Mouse (Mus musculus) lung, embryonic 15.5 days (tissue): ENCODE data around the gene Gm49369. TPM values are rescaled to one million over a fixed set of nuclear protein-coding genes. Genes with fewer than 3 reads are reported as not detected.
A peak's percentile ranks its signal among the peaks of the same experiment; 100 is the strongest.

Source experiments
- ATAC-seq: fragments of 200-750 bp; cut with Nextera tagmentation; 2 replicates; pipeline ENCODE4 v1.8.0; 2017; ENCODE audit warnings: moderate number of reproducible peaks, borderline replicate concordance; ENCODE audit not compliant: low FRiP score, low TSS enrichment; ENCODE audit errors: extremely low read depth
- H3K27ac ChIP-seq: fragments of 300-500 bp; sonication (generic); 2 replicates; pipeline ENCODE4 v1.5.1; 2015; ENCODE audit warnings: moderate library complexity, mild to moderate bottlenecking, inconsistent platforms
- H3K27me3 ChIP-seq: fragments of 300-500 bp; sonication (generic); 2 replicates; pipeline ENCODE4 v1.6.1; 2015; ENCODE audit warnings: inconsistent platforms
- H3K36me3 ChIP-seq: fragments of 300-500 bp; sonication (generic); 2 replicates; pipeline ENCODE4 v1.6.1; 2015; ENCODE audit warnings: inconsistent platforms
- H3K4me1 ChIP-seq: fragments of 300-500 bp; sonication (generic); 2 replicates; pipeline ENCODE4 v1.6.1; 2015; ENCODE audit warnings: inconsistent platforms
- H3K4me2 ChIP-seq: fragments of 300-500 bp; sonication (generic); 2 replicates; pipeline ENCODE4 v1.6.1; 2015; ENCODE audit warnings: inconsistent platforms, mild to moderate bottlenecking, moderate library complexity
- H3K4me3 ChIP-seq: fragments of 300-500 bp; sonication (generic); 2 replicates; pipeline ENCODE4 v1.5.1; 2015; ENCODE audit warnings: mild to moderate bottlenecking, inconsistent platforms
- H3K9ac ChIP-seq: fragments of 300-500 bp; sonication (generic); 2 replicates; pipeline ENCODE4 v1.6.1; 2015; ENCODE audit warnings: inconsistent platforms
- H3K9me3 ChIP-seq: fragments of 300-500 bp; sonication (generic); 2 replicates; pipeline ENCODE4 v1.6.1; 2016; ENCODE audit warnings: inconsistent platforms
- WGBS: fragments of 180-500 bp; shearing (Covaris S2); methylation state at CpG from one replicate; pipeline ENCODE4 v1.1.7; 2015; 5-methylcytosine and 5-hydroxymethylcytosine counted together
- polyA plus RNA-seq: library from polyadenylated mRNA; unstranded; fragments of >200 nt; fragmentation: Nextera tagmentation; extraction: Ambion mirVana; gene quantifications from 2 replicates; pipeline ENCODE4 v1.2.1, GENCODE M21; 2015

Gm49369 gene
- polyA plus RNA-seq, 1 experiment from 2014 or later: 0.72 TPM

GRCm38 (mm10) chr7:142377233-142377925 lies 5.1 kb downstream of the Gm49369 start:
- H3K4me3 ChIP-seq: no peak overlapping the region
- ATAC-seq: no peak
- 0 out of 2 replicates have a peak, but pooled peaks cover 2% of the 10 kb centered on the region for H3K4me1 ChIP-seq
- no peak overlapping the region for H3K27ac ChIP-seq
- WGBS: 63% methylated on average over 14 of the region's 14 CpGs
- no peaks in the 10 kb centered on the region for H3K9me3 ChIP-seq
- peaks cover 63% of the 10 kb centered on the region for H3K36me3 ChIP-seq
- no peak overlapping the region for H3K4me2 ChIP-seq
- H3K9ac ChIP-seq: no peak overlapping the region
- H3K27me3 ChIP-seq: peaks cover 11% of the 10 kb centered on the region

DNA sequence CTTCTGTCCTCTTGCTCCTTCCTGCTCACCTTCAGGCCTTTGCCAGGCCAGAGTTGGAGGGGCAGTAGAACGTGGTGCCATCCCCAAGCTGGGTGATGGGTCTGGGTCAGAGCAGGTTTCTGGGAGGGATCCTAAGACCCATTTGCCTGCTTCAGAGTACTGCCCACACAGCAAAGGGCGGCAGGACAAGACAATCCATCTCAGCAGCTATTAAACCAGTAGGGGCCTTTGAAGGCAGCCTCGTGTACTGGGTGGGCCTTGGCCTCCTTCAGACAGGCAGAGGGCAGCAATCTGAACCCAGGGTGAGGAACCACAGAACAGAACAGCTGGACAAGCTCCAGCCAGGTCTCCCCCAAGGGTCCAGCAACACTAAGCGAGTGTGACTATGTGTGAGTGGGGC lies 6.4 kb downstream of the Gm49369 start:
- no peak for ATAC-seq
- peaks cover 51% of the 10 kb centered on the region for H3K36me3 ChIP-seq
- H3K27ac ChIP-seq: no peak overlapping the region
- WGBS: 65% methylated on average over 4 of the region's 4 CpGs
- H3K4me2 ChIP-seq: no peak overlapping the region
- no peaks in the 10 kb centered on the region for H3K9me3 ChIP-seq
- H3K27me3 ChIP-seq: peaks cover 23% of the 10 kb centered on the region
- H3K4me3 ChIP-seq: no peak overlapping the region
- H3K4me1 ChIP-seq: peaks cover 14% of the 10 kb centered on the region
- no peak overlapping the region for H3K9ac ChIP-seq

- Histone ChIP-seq H3K4me3 (no peak overlapping the region), H3K9me3 (no peaks in the 10 kb centered on the region), H3K27ac (no peak overlapping the region), H3K4me1 (peaks cover 15% of the 10 kb centered on the region), H3K27me3 (peaks cover 31% of the 10 kb centered on the region), H3K9ac (no peak overlapping the region), H3K4me2 (no peak overlapping the region), H3K36me3 (peaks cover 43% of the 10 kb centered on the region)
- WGBS: 70% methylated on average over 6 of the region's 6 CpGs
- no peak for ATAC-seq
Measured at GRCm38 (mm10) chr7:142375261-142375724, 7.2 kb downstream of the Gm49369 start.

- no peak for ATAC-seq
- Histone ChIP-seq H3K4me1 (peaks cover 15% of the 10 kb centered on the region), H3K36me3 (peaks cover 35% of the 10 kb centered on the region), H3K9me3 (no peaks in the 10 kb centered on the region), H3K27ac (no peak overlapping the region), H3K4me3 (no peak overlapping the region), H3K9ac (no peak overlapping the region), H3K27me3 (peaks cover 38% of the 10 kb centered on the region), H3K4me2 (no peak overlapping the region)
- 88% methylated on average over 5 of the region's 5 CpGs for WGBS
Measured at GRCm38 (mm10) chr7:142374413-142375015, 8.0 kb downstream of the Gm49369 start.

DNA sequence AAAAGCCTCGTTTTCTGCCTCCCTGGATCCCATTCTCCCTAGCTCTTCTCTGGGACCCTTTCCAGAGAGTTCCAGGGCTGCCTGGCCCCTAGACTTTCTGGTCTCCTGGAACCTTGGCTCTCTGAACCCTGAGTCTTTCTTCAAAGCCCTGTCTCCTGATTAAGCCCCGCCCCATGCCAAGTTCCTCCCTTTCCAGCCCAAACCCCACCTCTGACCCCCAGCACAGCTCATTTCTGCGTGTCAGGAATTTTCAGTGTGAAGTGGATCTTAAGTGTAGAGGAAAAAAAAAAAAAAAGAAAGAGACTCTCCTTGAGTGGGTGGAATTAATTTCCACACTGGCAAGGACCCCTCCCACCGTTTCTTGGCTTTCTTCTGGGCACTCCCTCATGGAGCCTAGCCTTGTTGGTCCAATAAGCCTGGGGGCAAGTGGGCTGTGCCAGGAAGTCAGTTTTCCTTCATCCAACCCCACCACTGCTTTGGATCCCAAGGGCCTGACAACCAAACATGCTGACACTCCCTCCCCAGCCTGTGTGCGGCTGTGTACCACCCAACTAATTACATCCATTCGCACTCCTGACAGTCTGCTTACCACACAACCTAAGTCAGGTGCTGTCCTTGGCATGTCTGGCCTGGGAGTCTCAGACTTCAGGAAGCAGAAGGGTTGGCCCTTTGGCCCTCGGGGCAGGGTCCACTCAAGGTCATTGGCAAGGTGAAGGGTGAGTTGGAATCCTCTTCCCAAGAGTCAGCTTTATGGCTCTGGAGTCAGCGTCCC lies 8.6 kb downstream of the Gm49369 start, which contains the start of gene Ifitm10:
Ifitm10 (minus strand) TSS at position 113 of the 772 bp plus-strand sequence.
- peaks cover 15% of the 10 kb centered on the region for H3K4me1 ChIP-seq
- no peak within 1 kb of the TSS for H3K27ac ChIP-seq
- H3K9me3 ChIP-seq: no peaks in the 10 kb centered on the region
- ATAC-seq: no peak
- H3K27me3 ChIP-seq: peaks cover 41% of the 10 kb centered on the region
- H3K4me2 ChIP-seq: peak within 1 kb of the TSS; percentile 87; the same call in 1 of the 2 replicates
- H3K4me3 ChIP-seq: no peak within 1 kb of the TSS
- 68% methylated on average over 8 of the region's 8 CpGs for whole genome bisulfite sequencing
- H3K36me3 ChIP-seq: peaks cover 28% of the 10 kb centered on the region
- H3K9ac ChIP-seq: no peak within 1 kb of the TSS

DNA sequence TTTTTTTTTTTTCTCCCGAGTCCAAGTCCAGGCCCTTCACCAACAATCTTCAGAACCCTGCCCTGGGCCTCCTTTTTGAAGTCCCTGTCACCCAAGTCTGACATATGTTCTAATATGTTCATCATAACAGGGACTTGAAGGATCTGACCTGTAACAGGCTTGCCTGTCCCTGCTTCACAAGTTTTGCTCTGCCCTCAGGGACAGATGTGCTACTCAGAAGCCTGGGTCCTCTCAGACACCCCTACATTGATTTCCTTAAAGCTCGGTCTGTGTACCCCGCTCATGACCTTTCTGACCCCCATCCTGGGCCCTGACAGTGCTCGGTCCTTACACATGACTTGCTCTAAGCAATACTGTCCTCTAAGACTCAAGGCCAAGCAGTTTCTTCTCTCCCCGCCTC lies 9.4 kb downstream of the Gm49369 start:
- no peak overlapping the region for H3K4me2 ChIP-seq
- H3K4me3 ChIP-seq: no peak overlapping the region
- no peak overlapping the region for H3K27ac ChIP-seq
- no peak overlapping the region for H3K9ac ChIP-seq
- no peak for ATAC-seq
- H3K9me3 ChIP-seq: no peaks in the 10 kb centered on the region
- H3K4me1 ChIP-seq: peaks cover 15% of the 10 kb centered on the region
- WGBS: 64% methylated on average over 5 of the region's 5 CpGs
- peaks cover 21% of the 10 kb centered on the region for H3K36me3 ChIP-seq
- peaks cover 41% of the 10 kb centered on the region for H3K27me3 ChIP-seq

DNA sequence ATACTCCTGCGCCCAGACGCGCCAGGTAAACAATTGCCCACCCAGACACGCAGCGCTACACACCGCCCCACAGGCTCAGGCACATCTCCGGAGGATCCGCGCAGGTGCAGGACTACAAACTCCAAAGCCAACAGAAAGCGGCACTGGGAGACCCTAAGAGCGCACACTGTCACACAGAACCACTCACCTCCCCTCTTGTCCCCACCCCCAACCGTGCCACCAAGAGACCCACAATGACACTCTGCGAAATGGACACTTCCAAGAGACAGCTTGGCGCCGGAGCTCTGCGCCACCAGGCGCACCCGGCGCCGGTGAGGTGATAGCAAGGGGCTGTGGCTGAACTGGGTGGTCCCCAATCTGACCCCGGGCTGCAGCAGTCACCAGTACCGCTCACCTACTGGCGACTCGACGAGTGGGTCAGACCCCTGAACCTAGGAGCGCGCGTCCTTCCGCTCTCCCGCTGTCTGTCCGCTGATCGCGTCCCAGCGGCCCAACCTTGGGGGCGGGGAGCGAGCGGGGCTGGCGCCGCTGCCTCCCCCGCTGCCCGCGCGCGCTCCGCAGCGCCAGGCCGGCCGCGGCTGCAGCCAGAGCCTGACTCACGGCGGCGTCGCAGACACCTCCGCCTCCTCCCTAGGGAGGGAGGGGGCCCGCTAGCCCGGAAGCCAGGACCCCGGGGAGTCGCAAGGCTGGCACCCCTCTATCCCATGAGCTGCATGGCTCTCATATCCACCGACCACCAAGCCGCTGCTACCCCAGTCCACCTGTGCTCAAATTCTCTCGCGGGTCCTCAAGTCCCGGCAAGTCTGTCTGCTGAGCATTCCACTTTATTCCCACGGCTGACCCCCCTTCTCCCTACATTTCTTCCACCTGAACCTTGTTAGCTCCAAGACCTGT lies 10.5 kb downstream of the Gm49369 start:
- H3K4me1 ChIP-seq: peaks cover 15% of the 10 kb centered on the region
- peak overlapping the region; percentile 46 for H3K4me3 ChIP-seq
- ATAC-seq: peak; percentile 24; the same call in 1 of the 2 replicates
- no peaks in the 10 kb centered on the region for H3K9me3 ChIP-seq
- H3K36me3 ChIP-seq: peaks cover 12% of the 10 kb centered on the region
- H3K27ac ChIP-seq: no peak overlapping the region
- peak overlapping the region; percentile 9; the same call in 1 of the 2 replicates for H3K9ac ChIP-seq
- H3K27me3 ChIP-seq: peaks cover 41% of the 10 kb centered on the region
- peak overlapping the region; percentile 87 for H3K4me2 ChIP-seq
- WGBS: 1% methylated on average over 58 of the region's 64 CpGs

DNA sequence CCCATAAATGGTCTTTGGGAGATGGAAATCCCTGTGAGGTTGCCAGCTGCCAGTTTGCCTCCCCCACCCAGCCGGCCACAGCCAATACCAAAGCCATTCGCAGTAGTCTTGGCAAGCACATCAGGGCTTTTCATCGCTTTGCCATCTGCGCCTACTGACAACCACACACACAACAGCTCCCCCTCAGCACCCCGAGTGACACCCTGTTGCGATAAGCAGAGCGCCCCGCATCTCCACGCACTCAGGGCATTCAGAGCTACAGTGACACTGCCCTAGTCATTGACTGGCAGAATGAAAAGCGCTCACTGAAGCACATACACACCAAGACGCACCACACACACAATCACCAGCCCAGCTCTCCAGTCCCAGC lies 11.1 kb downstream of the Gm49369 start:
- 21% methylated on average over 11 of the region's 11 CpGs for WGBS
- Histone ChIP-seq H3K4me3 (peak overlapping the region; percentile 46), H3K4me1 (peaks cover 15% of the 10 kb centered on the region), H3K9me3 (no peaks in the 10 kb centered on the region), H3K36me3 (peaks cover 6% of the 10 kb centered on the region), H3K4me2 (peak overlapping the region; percentile 87), H3K27ac (no peak overlapping the region), H3K9ac (peak overlapping the region; percentile 9; the same call in 1 of the 2 replicates), H3K27me3 (peaks cover 41% of the 10 kb centered on the region)
- no peak for ATAC-seq

DNA sequence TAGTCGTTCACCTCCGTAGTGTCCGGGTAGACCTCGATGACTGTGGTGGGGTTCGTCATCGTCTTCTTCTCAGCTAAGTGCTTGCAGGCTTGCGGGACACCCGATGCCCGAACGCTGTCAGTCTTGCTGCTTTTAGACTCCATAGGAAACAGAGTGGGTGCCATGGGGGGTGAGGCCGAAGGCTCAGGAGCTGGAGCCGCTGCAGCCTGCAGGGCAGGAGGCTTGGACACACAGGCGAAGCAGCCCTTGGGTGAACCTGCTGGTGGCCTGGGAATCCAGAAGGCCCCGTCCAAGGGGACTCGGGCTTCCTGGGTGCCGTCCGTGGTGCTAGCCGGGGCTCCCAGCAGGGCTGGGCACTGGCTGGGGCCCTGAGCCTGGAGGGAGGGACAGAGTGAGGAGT lies 11.5 kb downstream of the Gm49369 start:
- Histone ChIP-seq H3K4me2 (peak overlapping the region; percentile 87), H3K36me3 (peaks cover 1% of the 10 kb centered on the region; the same call in 1 of the 2 replicates), H3K9ac (no peak overlapping the region), H3K27me3 (peaks cover 41% of the 10 kb centered on the region), H3K27ac (no peak overlapping the region), H3K4me1 (peaks cover 15% of the 10 kb centered on the region), H3K4me3 (0 out of 2 replicates have a peak overlapping the region, but pooled peaks have one; percentile 46), H3K9me3 (no peaks in the 10 kb centered on the region)
- no peak for ATAC-seq
- 75% methylated on average over 18 of the region's 18 CpGs for WGBS

DNA sequence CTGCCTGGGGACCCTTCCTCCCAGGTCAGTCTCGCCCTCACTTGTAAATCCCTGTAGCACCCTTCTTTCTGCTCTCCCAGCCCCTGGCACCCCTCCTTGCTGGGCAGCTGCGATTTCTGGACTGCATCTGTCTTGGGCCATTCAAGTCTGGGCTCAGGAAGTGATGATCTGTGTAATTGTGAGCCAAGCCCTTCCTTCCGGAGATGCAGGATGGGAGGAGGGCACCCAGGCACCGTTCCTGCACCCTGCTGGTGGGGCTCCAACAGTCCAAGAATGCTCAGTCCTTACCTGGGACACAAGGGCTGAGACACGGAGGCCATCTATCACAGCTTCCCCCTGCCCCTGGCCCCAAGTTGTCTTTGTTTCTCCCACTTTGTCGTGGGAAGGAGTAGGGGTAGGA lies 12.6 kb downstream of the Gm49369 start:
- no peaks in the 10 kb centered on the region for H3K9me3 ChIP-seq
- no peak overlapping the region for H3K4me3 ChIP-seq
- ATAC-seq: no peak
- H3K4me2 ChIP-seq: no peak overlapping the region
- H3K27me3 ChIP-seq: peaks cover 41% of the 10 kb centered on the region
- H3K27ac ChIP-seq: no peak overlapping the region
- WGBS: 60% methylated on average over 6 of the region's 6 CpGs
- H3K4me1 ChIP-seq: peaks cover 15% of the 10 kb centered on the region
- H3K36me3 ChIP-seq: no peaks in the 10 kb centered on the region
- no peak overlapping the region for H3K9ac ChIP-seq

- H3K9ac ChIP-seq: no peak overlapping the region
- H3K4me1 ChIP-seq: peaks cover 15% of the 10 kb centered on the region
- H3K9me3 ChIP-seq: no peaks in the 10 kb centered on the region
- H3K4me2 ChIP-seq: no peak overlapping the region
- 66% methylated on average over 2 of the region's 2 CpGs for WGBS
- H3K36me3 ChIP-seq: no peaks in the 10 kb centered on the region
- H3K27me3 ChIP-seq: peaks cover 41% of the 10 kb centered on the region
- ATAC-seq: no peak
- H3K27ac ChIP-seq: no peak overlapping the region
- no peak overlapping the region for H3K4me3 ChIP-seq
Measured at GRCm38 (mm10) chr7:142368856-142369255, 13.6 kb downstream of the Gm49369 start.
